Mouse (Mus musculus) layer of hippocampus, postnatal 36 days (tissue): Measurements from ENCODE around the gene Tex45. TPM values are rescaled to one million over a fixed set of nuclear protein-coding genes. Genes with fewer than 3 reads are reported as not detected.
A peak's percentile ranks its signal among the peaks of the same experiment; 100 is the strongest.

Source experiments
- DNase-seq, 2 experiments: peaks; one replicate each; pipeline ENCODE4 v3.0.0; 2022
- total RNA-seq, 2 experiments: library from RNA; stranded (reverse); gene quantifications; 2 replicates each; pipeline ENCODE4 v1.2.3; 2021

The Tex45 gene
- total RNA-seq, 2 experiments from 2014 or later = 0.45 to 0.58 TPM

DNA sequence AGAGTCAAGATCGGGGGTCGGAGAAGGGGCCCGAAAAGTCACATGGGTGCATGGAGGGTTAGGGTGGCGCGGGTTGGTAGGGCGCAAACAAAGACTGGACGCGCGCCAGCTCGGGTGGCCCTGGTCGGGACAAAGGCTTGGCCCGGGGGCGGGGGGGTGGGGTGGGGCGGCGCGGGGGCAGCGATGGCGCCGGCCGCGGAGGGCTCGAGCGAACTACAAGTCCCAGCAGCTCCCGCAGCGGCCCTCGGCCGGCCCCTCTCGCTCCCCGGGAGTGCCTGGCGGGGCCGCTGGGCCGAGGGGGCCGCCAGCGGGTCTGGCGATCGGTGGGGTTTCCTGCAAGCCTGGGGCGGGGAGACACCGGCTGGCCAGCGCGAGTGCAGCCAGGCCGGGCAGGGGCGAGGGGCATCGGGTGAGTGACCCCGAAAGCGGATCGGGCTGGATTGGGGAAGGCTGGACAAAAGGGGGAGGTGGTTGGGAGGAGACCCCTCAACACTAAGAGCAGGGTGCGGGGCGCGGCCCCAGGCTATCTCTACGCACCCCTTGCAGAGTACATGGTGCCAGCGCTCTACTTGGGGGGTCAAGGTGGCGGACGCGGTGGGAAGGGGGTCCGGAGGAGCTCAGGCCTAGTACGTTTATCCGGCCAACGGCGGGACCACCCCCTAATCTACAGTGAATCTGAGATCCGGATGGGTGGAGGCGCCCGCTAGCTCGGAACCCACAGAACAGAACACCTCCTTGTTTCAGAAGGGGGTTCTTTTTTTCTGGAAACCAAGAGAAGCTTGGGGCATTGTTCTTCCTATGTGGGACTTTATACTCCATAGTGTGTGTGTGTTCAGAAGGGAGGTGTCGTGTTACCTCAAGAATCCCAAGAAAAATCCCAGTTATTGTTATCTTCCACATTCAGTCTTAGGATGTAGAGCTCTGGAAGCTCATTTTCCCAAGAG lies 22.5 kb downstream of the Tex45 start, which contains the start of gene Zfp358:
Gene Zfp358, plus strand, starts transcription at position 238 of the 944 bp plus-strand sequence.
- DNase-seq = peak; percentile 74

DNA sequence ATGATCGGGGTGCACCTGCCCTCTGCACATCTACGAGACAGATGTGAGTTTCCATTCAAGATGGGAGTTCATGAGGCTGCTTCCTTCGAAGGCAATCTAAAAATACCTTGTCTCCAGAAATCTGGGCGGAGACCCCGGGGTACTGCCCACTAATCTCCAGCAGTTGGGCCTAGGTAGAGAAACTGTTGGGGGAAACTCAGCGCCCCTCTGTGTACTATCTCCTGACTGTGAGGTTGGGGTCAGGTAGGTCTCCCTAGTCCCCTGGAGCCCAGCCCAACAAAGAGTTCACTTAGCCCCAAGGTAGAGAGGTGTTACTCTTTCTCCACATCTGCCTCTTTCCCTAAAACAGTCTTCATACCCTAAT lies 23.2 kb downstream of the Tex45 start:
- no peak for DNase-seq

DNA sequence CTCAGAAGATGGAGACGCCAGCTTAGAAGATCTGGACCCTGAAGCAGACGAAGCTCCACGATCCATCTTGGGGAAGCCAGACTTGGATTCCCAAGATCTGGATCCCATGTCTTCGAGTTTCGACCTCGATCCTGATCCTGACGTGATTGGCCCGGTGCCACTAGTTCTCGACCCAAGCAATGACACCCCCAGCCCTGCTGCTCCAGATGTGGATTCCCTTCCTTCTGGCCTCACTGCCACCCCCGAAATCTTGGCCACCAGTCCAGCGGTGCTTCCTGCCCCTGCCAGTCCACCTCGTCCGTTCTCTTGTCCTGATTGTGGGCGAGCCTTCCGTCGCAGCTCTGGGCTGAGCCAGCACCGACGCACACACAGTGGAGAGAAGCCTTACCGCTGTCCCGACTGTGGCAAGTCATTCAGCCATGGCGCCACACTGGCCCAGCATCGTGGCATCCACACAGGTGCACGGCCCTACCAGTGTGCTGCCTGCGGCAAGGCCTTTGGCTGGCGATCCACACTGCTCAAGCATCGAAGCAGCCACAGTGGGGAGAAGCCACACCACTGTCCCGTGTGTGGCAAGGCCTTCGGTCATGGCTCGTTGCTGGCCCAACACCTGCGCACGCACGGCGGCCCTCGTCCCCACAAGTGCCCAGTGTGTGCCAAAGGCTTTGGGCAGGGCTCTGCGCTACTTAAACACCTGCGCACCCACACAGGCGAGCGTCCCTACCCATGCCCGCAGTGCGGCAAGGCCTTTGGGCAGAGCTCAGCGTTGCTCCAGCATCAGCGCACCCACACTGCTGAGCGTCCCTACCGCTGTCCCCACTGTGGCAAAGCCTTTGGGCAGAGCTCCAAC lies 25.1 kb downstream of the Tex45 start:
- no peak for DNase-seq

DNA sequence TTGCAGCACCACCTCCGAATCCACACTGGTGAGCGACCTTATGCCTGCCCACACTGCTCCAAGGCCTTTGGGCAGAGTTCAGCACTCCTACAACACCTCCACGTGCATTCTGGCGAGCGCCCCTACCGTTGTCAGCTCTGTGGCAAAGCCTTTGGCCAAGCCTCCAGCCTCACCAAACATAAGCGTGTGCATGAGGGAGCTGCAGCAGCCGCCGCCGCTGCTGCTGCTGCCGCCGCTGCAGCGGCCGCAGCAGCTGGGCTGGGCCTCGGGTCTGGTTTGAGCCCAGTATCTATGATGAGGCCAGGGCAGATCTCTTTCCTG lies 25.7 kb downstream of the Tex45 start:
- DNase-seq = no peak

- DNase-seq = no peak
Observed at GRCm38 (mm10) chr8:3498583-3498982, 27.9 kb downstream of the Tex45 start.

GRCm38 (mm10) chr8:3499751-3500150 lies 29.1 kb downstream of the Tex45 start:
- no peak for DNase-seq

DNA sequence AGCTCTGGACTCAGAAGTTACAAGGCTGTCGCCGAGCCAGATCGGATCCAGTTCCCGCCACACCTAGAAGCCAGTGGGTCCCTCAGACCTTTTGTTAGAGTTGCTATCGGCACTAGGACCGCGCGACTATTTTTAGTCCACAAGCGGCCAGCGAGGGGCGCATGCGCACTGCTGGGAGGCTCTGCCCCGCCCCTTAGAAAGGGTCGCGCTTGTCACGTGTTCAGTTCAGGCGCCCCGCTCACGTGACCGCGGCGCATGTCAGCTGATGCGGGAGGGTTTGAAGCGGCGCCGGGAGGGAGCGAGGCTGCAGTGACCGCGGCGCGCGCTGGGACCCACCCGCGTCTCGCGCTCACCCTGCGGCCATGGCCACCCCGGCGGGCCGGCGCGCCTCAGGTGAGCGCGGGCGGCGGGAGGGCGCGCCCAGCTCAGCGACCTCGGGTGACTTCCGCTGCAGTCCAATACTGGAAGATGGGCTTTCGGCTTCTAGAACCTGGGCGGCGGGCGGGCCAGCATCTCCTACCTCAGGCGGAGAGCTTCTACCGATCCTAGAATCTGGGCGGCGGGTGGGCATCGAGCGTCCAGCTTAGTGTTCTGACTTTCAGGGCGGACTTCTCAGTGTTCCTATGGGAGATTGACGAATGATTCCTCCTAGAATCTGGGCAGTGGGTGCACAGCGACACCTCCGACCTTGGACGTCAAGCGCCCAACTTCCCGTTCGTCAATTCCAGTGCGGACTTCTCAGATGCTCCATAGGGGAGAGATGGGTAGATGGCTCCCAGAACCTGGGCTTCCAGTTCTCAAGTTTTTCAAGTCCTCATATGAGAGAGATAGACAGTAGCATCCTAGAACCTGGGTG lies 29.8 kb downstream of the Tex45 start, which contains the start of gene Mcoln1:
Gene Mcoln1, plus strand, starts transcription at position 223 of the 856 bp plus-strand sequence.
- DNase-seq = peak; percentile 98

GRCm38 (mm10) chr8:3502217-3502616 lies 31.6 kb downstream of the Tex45 start:
- peak in 1 of 2 experiments; percentile 44 for DNase-seq

DNA sequence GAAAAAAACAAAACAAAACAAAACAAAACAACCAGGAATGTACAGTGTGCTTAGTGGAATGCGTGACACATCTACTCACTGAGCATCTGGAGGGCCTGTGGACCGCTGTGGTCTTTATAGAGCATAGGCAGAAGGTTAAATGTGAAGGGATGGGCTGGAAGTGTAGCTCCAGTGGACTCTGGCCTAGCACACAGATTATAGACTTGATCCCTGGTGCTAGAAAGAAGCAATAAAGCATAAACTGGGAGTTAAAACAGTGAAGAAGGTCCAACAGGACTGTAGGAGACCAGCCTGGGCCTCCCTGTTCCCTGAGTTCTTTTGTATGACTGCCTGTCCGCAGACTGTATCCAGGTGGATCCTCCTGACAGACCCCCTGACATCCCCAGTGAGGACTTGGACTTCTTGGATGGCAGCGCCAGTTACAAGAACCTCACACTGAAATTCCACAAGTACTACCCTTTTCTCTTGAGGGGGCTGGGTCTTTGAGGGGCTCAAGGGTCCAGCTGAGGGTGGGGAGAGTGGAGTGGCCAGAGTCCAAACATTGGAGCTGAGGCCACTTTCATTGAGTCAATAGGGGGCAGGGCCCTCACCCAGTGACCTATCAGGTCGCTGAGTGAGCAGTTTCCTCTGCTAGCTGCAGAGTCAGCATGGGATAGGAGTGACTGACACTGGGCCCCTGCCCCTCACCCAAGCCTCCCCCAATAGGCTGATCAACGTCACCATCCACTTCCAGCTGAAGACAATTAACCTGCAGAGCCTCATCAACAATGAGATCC lies 37.5 kb downstream of the Tex45 start:
- DNase-seq = no peak

DNA sequence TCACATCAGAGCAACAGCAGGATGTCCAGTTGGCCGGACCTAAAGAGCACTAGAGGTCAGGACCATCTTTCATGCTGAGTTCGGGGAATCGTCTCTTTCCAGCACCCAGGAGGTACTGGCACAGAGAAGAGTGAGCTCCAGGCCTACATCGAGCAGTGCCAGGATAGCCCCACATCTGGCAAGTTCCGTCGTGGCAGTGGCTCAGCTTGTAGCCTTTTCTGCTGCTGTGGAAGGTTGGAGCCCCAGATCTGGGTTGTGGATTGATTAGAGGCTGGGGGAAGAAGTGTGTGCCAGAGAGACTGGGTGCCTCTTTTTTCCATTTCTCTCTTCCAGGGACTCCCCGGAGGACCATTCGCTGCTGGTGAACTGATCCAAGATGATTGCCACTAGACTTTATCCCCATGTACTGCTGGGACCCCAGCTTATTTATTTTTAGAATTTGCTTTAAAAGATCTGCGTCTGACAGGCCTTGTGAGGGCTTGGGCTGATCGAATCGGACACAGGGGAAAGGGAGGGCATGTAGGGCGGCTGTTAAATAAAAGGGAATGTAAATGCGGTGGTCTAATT lies 44.1 kb downstream of the Tex45 start:
- no peak for DNase-seq

DNA sequence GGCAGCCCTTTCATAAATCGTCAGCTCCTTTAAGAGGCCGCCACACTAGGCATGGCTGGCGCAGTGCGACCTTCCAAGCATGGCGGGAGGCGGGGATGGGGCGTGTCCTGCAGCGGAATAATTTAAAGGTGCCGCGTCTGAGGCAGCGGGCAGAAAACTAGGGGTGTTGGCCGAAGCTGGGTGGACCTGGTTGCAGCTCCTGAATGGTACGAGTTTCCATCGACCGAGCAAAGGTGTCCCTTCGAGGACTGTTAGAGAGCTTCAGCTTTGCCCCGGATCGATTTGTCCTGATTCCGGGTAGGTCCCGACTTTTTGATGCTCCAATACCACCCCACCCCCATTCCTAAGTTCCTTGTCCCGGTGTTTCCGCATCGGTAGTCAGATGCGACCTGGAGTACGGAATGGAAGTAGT lies 44.6 kb downstream of the Tex45 start, which contains the start of gene Pnpla6:
Gene Pnpla6, plus strand, starts transcription at position 125 of the 412 bp plus-strand sequence.
- DNase-seq = peak; percentile 89 to 90

- peak; percentile 49 to 52 for DNase-seq
Observed at GRCm38 (mm10) chr8:3515771-3516417, 45.2 kb downstream of the Tex45 start.

GRCm38 (mm10) chr8:3516450-3517116 lies 45.9 kb downstream of the Tex45 start:
- DNase-seq = peak; percentile 94 to 96

- DNase-seq = no peak
Observed at GRCm38 (mm10) chr8:3517117-3517495, 46.4 kb downstream of the Tex45 start.

DNA sequence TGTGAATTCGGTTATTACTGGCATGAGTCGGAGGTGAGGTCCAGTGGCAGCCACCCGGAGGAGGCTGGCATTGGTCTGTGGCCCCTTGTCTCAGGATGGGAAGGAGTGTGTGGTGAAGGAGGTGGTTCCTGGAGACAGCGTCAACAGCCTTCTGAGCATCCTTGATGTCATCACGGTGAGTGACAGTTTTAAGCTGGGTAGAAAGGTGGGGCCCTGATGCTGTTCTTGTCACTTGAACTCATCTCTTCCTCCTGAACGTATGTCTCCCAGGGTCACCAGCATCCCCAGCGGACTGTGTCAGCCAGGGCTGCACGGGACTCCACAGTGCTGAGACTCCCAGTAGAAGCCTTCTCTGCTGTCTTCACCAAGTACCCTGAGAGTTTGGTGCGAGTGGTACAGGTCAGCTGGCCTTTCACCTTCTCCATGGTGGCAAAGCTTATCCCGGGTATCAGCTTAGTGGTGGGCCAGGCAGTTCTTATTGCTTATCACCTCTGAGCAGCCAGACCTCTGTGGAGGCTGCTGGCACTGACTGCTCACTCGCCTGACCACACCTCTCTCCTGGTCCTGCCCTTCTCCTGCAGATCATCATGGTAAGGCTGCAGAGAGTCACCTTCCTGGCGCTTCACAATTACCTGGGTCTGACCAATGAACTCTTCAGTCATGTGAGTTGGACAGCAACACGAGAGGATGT lies 51.5 kb downstream of the Tex45 start:
- no peak for DNase-seq

- no peak for DNase-seq
Observed at GRCm38 (mm10) chr8:3530816-3531215, 60.2 kb downstream of the Tex45 start.

DNA sequence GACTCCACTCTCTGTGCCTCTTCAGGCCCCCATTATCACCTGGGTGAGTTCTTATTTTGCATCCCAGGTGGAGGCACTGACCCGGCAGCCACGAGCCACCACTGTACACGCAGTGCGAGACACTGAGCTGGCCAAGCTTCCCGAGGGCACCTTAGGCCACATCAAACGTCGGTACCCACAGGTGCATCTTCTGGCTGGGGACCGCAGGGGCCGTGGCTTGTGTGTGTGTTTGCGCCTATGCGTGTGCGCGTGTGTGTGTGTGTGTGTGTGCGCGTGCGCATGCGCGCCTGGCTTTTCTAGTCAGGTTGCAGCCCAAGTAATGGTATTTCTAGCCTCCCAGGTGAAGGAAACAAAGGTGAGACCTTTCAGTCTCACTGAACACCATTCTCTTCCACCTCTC lies 61.3 kb downstream of the Tex45 start:
- no peak for DNase-seq

DNA sequence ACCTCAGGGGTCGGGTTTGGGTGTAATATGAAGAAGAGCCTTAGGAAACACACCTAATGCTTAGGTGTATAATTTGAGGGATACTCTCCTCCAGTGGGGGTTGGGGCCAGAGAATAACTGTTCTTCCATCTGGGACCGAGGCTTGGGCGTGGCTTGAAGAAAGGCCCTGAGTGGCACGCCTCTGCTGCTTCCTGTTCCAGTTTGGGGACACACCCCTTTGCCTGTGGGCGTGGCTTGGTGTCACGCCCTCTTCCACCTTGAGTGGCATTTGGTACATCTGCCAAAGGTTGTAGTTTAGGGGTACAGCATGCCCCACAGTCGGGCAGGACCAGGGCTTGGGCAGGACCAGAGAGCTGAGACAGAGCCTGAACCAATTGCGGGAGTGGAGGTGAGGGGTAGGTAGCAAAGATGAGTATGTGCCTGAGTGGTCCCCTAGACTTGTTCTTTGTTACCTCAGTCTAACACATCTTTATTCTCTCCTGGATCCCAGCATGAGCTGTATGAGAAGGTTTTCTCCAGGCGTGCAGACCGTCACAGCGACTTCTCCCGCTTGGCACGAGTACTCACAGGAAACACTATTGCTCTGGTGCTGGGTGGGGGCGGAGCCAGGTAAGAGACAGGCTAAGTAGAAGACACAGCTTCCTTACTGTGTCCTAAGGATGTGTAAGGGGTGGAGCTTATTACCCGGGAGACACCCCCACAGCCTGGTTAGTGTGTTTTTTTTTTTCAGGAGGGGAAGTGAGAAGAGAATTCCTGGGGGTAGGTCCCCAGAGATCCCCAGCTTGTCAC lies 65.6 kb downstream of the Tex45 start:
- no peak for DNase-seq
